ENCODE assay signal across 8 mouse cellular contexts in the genomic region with DNA sequence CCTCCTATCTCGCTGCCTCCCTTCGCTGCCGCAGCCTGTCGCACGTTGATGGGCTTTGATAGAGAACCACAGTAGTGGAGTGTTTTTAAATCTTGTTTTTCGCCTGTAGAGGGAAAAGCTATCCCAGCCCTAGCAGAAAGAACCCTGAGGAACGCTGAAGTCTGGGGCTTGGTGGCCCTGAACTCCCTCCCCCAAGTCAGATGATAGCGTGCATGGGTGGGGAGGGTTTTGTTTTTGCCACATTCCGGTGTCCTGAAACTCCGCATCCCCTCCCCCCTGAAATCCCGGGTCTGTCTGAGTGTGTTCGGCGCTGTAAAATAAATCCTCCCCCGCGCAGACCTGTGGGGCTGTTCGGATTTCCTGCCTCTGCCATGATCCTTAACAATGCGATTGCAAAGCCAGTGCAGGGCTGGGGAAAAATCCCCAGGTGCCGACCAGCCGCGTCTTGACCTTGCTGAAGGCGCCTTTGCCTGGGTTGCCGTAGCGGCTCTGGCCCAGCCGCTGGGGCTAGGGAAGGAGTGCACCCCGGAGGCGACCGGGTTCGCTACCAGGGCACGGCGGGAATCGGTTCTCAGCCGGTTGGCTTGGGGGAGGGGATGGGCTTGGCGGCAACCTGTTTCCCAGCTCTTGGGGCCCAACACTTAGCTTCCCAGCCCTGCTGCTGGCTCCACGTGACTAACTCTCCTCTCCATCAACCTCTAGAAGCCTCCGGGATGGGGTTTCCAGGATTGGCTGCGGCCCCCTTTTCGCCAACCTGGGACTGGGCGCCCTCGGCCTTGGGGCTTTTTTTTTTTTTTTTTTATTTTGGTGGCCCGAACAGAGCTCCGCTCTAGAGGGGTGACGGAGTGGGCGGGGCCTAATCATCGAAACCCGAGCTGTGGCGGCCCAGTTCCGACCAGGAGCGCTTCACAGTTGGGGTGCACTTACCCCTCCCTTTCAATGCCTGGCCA. TPM values are rescaled to one million over a fixed set of nuclear protein-coding genes. Genes with fewer than 3 reads are reported as not detected.
DNase-seq lines count a peak whose midpoint lies in the region; ATAC-seq lines count a peak whose summit lies in the region.

No protein-coding gene starts in this region.

- under 1% methylated on average over 48 of the region's 48 CpGs for WGBS in forebrain, embryonic 11.5 days
- under 1% methylated on average over 48 of the region's 48 CpGs for WGBS in hindbrain, embryonic 11.5 days
- under 1% methylated on average over 48 of the region's 48 CpGs for WGBS in lung, embryonic 16.5 days

- H3K9ac ChIP-seq in forebrain, embryonic 11.5 days (ENCODE audit: low read length) = peak overlapping the region; percentile 96
- H3K9ac ChIP-seq in hindbrain, embryonic 11.5 days (ENCODE audit: low read depth, low read length) = peak overlapping the region; percentile 91
- peak overlapping the region; percentile 80 for H3K9ac ChIP-seq in lung, embryonic 16.5 days (ENCODE audit: low read length)

- no peaks in the 10 kb centered on the region for H3K36me3 ChIP-seq in forebrain, embryonic 11.5 days (ENCODE audit: control insufficient read depth, insufficient read depth, low read length)
- H3K36me3 ChIP-seq in hindbrain, embryonic 11.5 days (ENCODE audit: control insufficient read depth, insufficient read depth, low read length) = no peaks in the 10 kb centered on the region
- no peaks in the 10 kb centered on the region for H3K36me3 ChIP-seq in lung, embryonic 16.5 days (ENCODE audit: control insufficient read depth, insufficient read depth, low read length)

- peak overlapping the region; percentile 86 for H3K27ac ChIP-seq in forebrain, embryonic 11.5 days (ENCODE audit: low read depth, low read length)
- peak overlapping the region; percentile 42; the same call in 1 of the 2 replicates for H3K27ac ChIP-seq in hindbrain, embryonic 11.5 days (ENCODE audit: low read depth, low read length)
- H3K27ac ChIP-seq in lung, embryonic 16.5 days (ENCODE audit: low read length) = no peak overlapping the region

- H3K4me3 ChIP-seq in forebrain, embryonic 11.5 days (ENCODE audit: low read depth, low read length) = peak overlapping the region; percentile 76
- peak overlapping the region; percentile 74 for H3K4me3 ChIP-seq in hindbrain, embryonic 11.5 days (ENCODE audit: low read depth, low read length)
- H3K4me3 ChIP-seq in lung, embryonic 16.5 days (ENCODE audit: low read length) = peak overlapping the region; percentile 73

- H3K4me1 ChIP-seq in forebrain, embryonic 11.5 days (replicated peaks; ENCODE audit: control insufficient read depth, insufficient read depth, low read length) = peaks cover 10% of the 10 kb centered on the region; the same call in 1 of the 2 replicates
- H3K4me1 ChIP-seq in hindbrain, embryonic 11.5 days (replicated peaks; ENCODE audit: control insufficient read depth, insufficient read depth, low read length) = peaks cover 9% of the 10 kb centered on the region; the same call in 1 of the 2 replicates
- H3K4me1 ChIP-seq in lung, embryonic 16.5 days (replicated peaks; ENCODE audit: control insufficient read depth, insufficient read depth, low read length) = peaks cover 21% of the 10 kb centered on the region

- H3K27me3 ChIP-seq in forebrain, embryonic 11.5 days (ENCODE audit: control insufficient read depth, insufficient read depth, low read length) = no peaks in the 10 kb centered on the region
- H3K27me3 ChIP-seq in hindbrain, embryonic 11.5 days (ENCODE audit: control insufficient read depth, insufficient read depth, low read length) = peaks cover 5% of the 10 kb centered on the region; the same call in 1 of the 2 replicates
- peaks cover 8% of the 10 kb centered on the region; the same call in 1 of the 2 replicates for H3K27me3 ChIP-seq in lung, embryonic 16.5 days (ENCODE audit: control insufficient read depth, insufficient read depth, low read depth, low read length)

- ATAC-seq in forebrain, embryonic 11.5 days (replicated peaks; ENCODE audit: low FRiP score) = peak; percentile 64
- peak; percentile 41 for ATAC-seq in hindbrain, embryonic 11.5 days (ENCODE audit: low FRiP score)
- ATAC-seq in lung, embryonic 16.5 days (ENCODE audit: low read depth) = peak; percentile 41

- peak; percentile 5 for DNase-seq in B cell, adult 2 months
- DNase-seq in adrenal gland, adult 2 months = peak; percentile 73
- DNase-seq in forebrain, embryonic 11.5 days (ENCODE audit: low spot score) = peak; percentile 88
- peak; percentile 77 for DNase-seq in hindbrain, embryonic 11.5 days (ENCODE audit: low spot score)
- DNase-seq in layer of hippocampus, postnatal 14 days (ENCODE audit: low spot score in 2 of 2) = peak; percentile 51 to 55
- DNase-seq in ovary, postnatal 14 days (ENCODE audit: low spot score) = peak; percentile 42
- DNase-seq in natural killer cell, adult 2 months (ENCODE audit: low spot score in 2 of 2) = no peak

- H3K4me2 ChIP-seq in forebrain, embryonic 11.5 days (ENCODE audit: low read depth, low read length, severe bottlenecking) = peak overlapping the region; percentile 94
- H3K4me2 ChIP-seq in hindbrain, embryonic 11.5 days (replicated peaks; ENCODE audit: low read depth, low read length) = peak overlapping the region; percentile 98
- H3K4me2 ChIP-seq in lung, embryonic 16.5 days (ENCODE audit: low read depth, low read length) = peak overlapping the region; percentile 98

- H3K9me3 ChIP-seq in forebrain, embryonic 11.5 days (ENCODE audit: control insufficient read depth, low read length) = no peaks in the 10 kb centered on the region
- H3K9me3 ChIP-seq in hindbrain, embryonic 11.5 days (ENCODE audit: control insufficient read depth, low read length) = no peaks in the 10 kb centered on the region
- no peaks in the 10 kb centered on the region for H3K9me3 ChIP-seq in lung, embryonic 16.5 days (ENCODE audit: control insufficient read depth, low read length)

RNA-seq across cellular contexts. Expression of a gene that starts 41.8 kb away (rescaled TPM):
- total RNA-seq in adrenal gland, adult 2 months (2021) = 10 to 100 TPM; 15.5 to 16.9 TPM
- 6.0 and 7.2 TPM in 2 replicates for polyA plus RNA-seq in adrenal gland, adult 2 months (2012; rRNA removed)
- 47.9 and 52.2 TPM in 2 replicates for polyA plus RNA-seq in forebrain, embryonic 11.5 days (2014; fragmentation: Nextera tagmentation; extraction: Ambion mirVana)
- polyA plus RNA-seq in hindbrain, embryonic 11.5 days (2014; fragmentation: Nextera tagmentation; extraction: Ambion mirVana) = 19.3 and 24.0 TPM in 2 replicates
- 100 to 1,000 TPM; 125 to 132 TPM for total RNA-seq in layer of hippocampus, postnatal 14 days (2021)
- polyA plus RNA-seq in lung, embryonic 16.5 days (2015; fragmentation: Nextera tagmentation; extraction: Ambion mirVana) = 17.7 and 18.5 TPM in 2 replicates

Comparison
In these comparisons a context has a peak if more than half of its experiments do, and no peak if none do; other contexts are left out.
1. DNase-seq: peak in B cell, adult 2 months (2 of 2), adrenal gland, adult 2 months (single experiment), forebrain, embryonic 11.5 days (single experiment), hindbrain, embryonic 11.5 days (single experiment), layer of hippocampus, postnatal 14 days (2 of 2) and ovary, postnatal 14 days (single experiment); none in natural killer cell, adult 2 months (0 of 2).
2. Peak in every context shown above with its lines, with median percentiles within 50 percentile points of each other: ATAC-seq, H3K4me2 ChIP-seq, H3K4me3 ChIP-seq and H3K9ac ChIP-seq.